Mouse (Mus musculus) heart, embryonic 15.5 days (tissue): ENCODE measurements around the gene Tmed5. TPM values are rescaled to one million over a fixed set of nuclear protein-coding genes. Genes with fewer than 3 reads are reported as not detected.

Experiments used
- polyA plus RNA-seq: library from polyadenylated mRNA; unstranded; fragments of >200 nt; fragmentation: Nextera tagmentation; extraction: Ambion mirVana; gene quantifications from 2 replicates; pipeline ENCODE4 v1.2.1, GENCODE M21; 2015

Tmed5 gene
- polyA plus RNA-seq, 1 experiment from 2014 or later: 27.3 TPM

Other genes with a start within 250 kb of the Tmed5 start
- gene Rpl5, start 232.1 kb downstream of the Tmed5 start, polyA plus RNA-seq: 37.8 and 45.5 TPM in 2 replicates
- 19.1 and 20.2 TPM in 2 replicates for gene Fam69a, start 145.5 kb downstream of the Tmed5 start, polyA plus RNA-seq
- gene Mtf2, start 66.9 kb downstream of the Tmed5 start, polyA plus RNA-seq: 53.0 and 89.6 TPM in 2 replicates
- gene Ccdc18, start 255 bp upstream of the Tmed5 start, polyA plus RNA-seq: 4.4 and 7.4 TPM in 2 replicates
- gene Dr1, start 136.3 kb upstream of the Tmed5 start, polyA plus RNA-seq: 23.9 and 24.2 TPM in 2 replicates
- 5.3 and 5.7 TPM in 2 replicates for gene Pigg, start 180.0 kb upstream of the Tmed5 start, polyA plus RNA-seq
- not detected in 2 replicates for gene Gm42517, start 235.3 kb upstream of the Tmed5 start, polyA plus RNA-seq